Mouse (Mus musculus) layer of hippocampus, adult 11-12 months (tissue): ENCODE results near the gene Esp36.
"Not testable (repeated sequence)": the region's sequence is repeated elsewhere in the genome, so short reads cannot be mapped to it uniquely, and the experiment has no call there.

Experiments used
- DNase-seq: peaks from one replicate; pipeline ENCODE4 v3.0.0; 2022; ENCODE audit warnings: low spot score

Gene Esp36

DNA sequence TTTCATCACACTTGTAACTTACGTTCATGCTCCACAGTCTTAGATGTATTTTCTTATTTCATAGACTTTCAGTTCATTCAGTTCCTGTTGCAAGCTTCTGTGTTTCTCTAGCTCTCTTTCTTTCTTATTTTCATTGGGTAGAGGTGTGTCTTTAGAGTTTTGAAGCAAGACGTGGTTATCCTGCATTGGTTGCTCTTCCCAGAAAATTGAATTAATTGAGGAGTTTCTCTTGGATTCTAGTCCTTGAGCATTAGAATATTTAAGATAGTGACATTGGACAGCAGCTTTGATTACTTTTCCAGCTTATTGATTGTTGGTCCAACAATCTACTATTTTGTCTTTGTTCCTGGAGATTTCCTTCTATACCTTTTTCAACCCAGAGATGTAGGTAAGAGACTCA lies at the start of gene Esp36:
Esp36 (minus strand) TSS at position 101 of the 400 bp plus-strand sequence.
- no peak for DNase-seq

DNA sequence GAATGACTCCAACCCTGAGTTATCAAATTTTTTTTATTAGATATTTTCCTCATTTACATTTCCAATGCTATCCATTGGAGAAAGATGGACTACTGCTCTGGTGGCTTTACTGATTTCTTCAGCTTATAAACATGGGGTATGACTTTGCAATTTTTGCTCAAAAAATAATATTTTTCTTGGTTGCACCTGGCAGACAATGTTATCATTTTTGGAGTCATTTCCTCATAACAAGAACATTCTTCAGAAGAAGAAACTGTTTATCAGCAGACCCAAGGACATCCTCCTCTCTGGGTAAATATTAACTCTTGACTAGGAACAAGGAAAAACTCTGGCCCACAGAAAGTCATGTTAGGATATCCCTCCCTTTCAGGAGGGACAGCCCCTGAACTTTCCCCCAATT lies 36.2 kb upstream of the Esp36 start:
- DNase-seq: not testable (repeated sequence)

DNA sequence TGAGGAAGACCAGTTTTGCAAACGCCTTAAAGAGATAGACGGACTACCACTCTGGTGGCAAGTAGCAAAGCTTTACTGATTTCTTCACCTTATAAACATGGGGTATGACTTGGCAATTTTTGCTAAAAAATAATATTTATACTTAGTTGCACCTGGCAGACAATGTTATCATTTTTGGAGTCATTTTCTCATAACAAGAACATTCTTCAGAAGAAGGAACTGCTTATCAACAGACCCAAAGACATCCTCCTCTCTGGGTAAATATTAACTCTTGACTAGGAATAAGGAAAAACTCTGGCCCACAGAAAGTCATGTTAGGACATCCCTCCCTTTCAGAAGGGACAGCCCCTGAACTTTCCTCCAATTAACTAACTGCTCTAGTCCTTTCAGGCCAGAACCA lies 30.7 kb upstream of the Esp36 start:
- DNase-seq: no peak

DNA sequence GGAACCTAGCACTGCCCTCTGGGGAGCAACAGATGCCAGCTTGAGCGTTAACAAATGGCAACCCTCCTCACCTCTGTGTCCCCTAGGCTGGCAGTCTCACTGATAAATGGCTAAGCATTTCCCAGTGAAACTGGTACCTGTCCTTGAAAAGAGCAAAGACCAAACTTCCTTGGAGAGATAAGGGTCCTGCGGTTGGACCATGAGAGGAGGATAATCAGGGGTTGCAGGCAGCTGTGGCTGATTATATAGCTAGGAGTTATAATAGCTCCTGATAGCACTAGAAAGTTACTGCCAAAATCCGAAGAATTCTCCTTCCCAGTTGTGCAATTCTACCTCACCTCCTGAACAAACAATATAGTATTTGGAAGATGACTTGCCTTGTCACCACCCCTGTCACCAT lies 13.8 kb downstream of the Esp36 start:
- no peak for DNase-seq

DNA sequence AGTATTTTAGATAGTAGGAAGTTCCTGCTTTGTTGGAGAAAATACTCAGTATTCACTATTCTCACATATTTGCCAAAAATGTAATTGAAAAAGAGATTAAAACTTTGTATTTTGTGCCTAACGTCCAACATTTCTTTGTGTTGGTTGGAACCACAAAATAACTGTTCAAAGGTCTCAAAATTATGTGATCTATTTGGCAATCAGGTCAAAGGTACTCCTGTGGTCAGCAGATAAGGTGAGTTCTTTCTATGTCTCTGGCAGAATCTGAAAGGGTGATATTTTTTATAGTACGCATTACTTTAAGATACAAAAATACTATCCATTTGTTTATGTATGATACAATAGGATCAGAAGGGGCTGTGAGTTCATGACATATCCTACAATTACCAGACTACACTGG lies 28.2 kb downstream of the Esp36 start:
- no peak for DNase-seq
